Mouse (Mus musculus): ENCODE measurements around the gene 4930579G24Rik. TPM values are rescaled to one million over a fixed set of nuclear protein-coding genes. Genes with fewer than 3 reads are reported as not detected.

Gene 4930579G24Rik
- total RNA-seq (2022): 1 to 10 TPM; 1.1 to 1.4 (median 1.2) TPM

DNA sequence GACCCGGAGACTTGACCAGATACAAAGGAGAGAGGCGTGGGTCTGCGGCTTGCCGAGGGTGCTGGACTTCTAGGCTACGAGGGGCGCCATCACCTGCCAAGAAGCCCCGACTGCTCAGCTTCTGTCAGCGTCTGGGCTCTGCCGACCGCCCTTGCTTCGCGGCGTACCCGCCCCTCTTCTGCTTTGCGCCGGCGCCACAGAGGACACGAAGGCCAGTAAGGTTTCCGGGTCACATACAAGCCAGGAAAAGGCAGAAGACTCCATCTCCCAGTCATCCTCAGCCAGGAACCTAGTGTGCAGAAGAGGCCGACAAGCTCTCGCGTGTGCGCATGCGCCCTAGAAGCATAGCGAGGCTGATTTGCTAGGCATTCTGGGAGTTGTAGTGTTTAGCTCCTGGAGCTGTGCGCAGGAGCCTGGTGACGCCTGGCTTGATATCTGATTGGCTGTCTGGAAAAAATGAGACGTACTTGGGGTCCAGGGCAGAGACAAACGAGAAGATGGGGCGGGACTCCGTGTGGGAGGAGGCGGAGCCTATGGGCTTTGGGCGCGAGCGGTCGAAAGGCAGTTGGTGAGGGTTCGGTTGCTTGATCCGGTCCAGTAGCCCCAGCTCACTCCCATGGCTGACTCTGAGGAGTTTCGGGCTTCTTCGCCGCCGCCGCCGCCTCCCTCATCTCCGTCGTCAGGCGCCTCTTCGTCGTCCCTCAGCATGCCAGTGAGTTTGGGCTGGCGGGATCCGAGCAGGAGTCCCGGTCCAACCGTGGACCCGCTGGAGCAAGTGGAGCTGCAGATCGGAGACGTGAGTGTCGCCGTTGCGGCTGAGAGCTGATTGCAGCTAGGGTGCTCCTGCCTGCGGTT lies at the start of gene 4930579G24Rik:
TSS of gene 4930579G24Rik (plus strand) at position 519 of the 855 bp plus-strand sequence.
- peak; percentile 79 to 99 for DNase-seq (ENCODE audit: low spot score in 2 of 2)

DNA sequence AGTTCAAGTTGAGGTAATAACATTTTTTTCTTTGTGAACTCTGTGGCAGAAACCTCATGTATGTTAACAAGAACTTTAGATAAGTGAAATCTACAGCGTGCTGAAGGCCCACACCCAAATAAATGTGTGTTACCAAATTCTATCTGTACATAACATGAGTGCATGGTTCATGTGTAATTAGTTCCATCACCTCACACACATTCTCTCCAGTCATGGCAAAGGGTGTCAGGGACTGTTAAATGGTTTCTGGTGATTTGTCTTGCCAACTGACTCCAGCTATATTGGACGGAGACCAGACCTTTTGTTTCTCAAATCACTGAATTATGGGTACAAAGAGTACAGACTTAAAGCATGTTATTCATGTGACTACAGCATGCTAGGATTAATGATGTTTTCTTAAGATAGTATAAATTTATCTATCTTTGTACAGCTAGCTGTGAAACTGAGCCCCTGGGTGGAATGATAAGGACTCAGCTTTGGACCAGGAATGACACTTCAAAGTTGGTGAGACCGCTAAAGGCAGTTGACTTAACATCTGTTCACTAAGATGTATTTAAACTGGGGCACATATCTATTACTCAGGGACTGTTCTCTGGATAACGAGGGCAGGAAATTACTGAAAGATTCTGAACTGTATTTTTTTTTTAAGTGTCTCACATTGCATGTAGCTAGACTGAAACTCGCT lies 48.8 kb upstream of the 4930579G24Rik start:
- no peak for DNase-seq (ENCODE audit: low spot score in 2 of 2)

DNA sequence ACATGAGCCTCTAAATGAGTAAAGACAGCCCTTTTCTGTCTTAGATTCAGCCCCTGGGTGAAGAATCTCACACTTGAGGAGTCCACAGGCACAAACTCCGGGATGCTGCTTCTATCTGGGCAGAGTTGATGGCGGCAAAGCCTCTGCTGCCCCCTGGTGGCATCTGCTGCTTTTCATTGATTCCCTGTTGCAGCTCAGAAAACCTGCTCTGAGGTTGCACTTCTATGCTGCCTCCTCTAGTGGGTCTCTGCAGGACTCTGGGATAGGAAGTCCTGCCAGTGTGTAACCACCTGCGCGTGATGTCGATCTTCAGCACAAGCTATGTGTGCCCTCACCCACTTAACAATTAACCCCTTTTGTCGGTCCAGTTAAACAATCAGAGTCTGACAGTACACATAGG lies 42.1 kb upstream of the 4930579G24Rik start:
- DNase-seq (ENCODE audit: low spot score in 2 of 2): peak; percentile 78 to 84

DNA sequence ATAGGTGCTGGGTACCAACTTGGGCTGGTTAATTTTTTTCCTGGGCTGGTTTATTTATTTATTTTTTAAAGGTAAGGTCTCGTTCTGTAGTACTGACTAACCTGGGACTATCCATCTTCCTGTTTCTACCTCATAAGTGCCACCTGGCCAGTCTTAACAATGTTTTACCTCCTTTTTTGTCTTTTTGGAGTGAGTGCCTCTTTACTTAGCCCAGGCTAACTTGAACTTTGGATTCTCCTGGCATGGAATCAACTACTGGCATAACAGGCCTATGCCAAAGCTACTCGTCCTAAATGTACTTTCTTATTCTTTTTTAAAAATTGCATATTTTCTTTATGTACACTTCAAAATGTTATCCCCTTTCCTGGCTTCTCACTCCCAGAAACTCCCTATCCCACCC lies 39.2 kb upstream of the 4930579G24Rik start:
- DNase-seq (ENCODE audit: low spot score in 2 of 2): no peak

DNA sequence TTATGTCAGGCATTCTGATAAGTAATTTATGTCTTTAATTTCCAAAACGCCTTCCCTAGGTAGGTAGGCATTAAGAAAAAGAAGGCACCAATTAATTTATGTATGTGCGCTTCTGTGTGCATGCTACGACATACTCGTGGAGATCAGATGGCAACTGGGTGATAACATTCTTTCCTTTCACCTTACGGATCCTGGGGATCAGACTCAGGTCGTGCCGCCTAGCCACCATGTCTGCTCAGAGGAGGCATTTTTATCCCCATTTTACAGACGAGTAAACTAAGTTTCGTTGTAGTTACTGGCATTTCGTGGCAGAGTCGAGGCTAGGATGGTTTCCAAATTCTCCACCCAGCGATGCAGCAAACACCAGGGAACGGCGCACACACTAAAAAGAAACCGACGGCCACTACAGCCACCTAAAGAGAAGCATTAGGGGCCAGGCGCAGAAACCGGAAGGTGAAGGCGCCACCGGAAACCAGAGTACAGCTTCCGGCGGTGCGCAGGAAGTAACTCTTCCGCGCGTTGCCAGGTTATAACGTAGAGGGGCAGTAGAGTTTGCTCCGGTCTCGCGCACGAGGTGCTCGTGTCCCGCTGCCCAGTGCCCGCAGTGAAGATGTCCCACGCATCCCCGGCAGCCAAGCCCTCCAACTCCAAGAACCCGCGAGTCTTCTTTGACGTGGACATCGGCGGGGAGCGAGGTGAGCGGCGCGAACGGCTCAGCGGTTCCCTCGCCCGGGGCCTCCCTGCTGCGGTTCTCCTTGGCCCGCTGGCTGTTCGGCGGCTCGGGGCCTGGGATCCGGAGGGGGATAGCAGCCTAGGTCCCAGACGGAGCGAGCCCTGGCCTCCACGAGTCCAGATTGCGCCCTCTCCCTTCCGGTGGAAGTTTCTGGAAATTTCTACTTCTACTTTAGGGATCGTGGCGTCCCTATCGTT lies 37.8 kb upstream of the 4930579G24Rik start, which contains the start of gene Ppid:
TSS of gene Ppid (plus strand) at position 480 of the 930 bp plus-strand sequence.
- DNase-seq (ENCODE audit: low spot score in 2 of 2): peak; percentile 58 to 63

DNA sequence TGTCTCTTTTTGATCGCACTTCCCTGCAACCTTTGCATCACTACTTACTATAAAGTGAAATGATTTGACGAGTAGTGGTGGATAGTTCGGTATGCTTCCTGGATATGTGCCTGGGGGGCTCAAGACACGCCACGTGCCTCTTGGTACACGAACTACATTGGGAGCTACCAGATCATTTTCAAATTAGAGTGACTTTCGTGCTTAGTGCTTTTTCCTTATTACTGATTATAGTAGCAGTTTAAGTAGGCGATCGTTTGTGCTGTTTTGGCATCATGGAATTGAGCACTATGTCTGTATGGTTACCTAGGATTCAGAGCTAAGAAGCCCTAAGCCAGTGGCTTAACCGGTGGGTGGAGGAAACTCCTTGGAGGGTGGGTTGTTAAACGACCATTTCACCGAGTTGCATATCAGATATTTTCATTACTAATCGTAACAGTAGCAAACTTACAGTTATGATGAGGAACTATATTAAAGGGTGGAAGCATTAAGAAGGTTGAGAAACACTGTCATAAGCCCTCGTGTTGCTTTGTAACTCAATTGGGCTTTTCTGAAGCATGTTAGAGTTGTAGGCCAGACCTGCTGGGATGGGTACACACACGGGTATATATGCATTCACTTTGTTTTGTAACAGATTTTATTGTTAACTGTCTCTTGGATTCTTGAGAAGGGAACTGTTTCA lies 36.9 kb upstream of the 4930579G24Rik start:
- no peak for DNase-seq (ENCODE audit: low spot score in 2 of 2)

DNA sequence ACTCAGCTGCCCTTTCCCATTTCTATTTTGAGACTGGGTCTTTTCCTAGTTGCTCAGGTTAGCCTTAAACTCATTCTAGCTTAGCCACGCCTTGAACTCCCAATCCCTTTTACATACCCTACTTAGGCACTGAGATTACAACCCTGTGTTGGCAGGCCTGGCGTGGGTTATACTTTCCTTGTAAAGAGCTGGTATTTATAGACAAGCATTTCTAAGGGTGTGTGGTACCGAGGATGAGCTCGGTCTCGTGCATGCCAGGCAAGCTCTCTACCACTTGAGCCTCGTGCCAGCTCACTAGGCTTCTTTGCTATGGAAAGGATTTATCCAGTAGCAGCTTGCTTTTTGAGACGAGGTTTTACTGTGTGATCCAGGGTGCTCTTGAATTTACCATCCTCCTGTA lies 33.4 kb upstream of the 4930579G24Rik start:
- DNase-seq (ENCODE audit: low spot score in 2 of 2): no peak

DNA sequence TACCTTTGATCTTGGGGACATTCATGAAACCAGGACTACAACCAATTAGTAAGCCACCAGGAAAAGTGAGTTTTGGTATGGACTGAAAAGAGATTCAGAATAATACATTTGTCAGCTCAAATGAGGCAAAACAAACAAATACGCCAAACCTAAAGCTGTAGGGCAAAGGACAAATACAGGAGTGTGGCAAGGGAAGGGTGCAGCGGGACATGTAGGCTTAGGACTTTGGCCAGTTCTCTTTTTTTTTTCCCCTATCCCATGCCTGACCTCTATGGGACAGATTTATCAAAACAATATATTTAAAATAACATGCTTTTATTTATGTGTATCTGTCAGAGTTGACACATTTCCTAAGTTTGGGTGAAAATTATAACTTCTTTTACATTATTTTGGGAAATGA lies 19.0 kb upstream of the 4930579G24Rik start:
- DNase-seq (ENCODE audit: low spot score in 2 of 2): no peak

DNA sequence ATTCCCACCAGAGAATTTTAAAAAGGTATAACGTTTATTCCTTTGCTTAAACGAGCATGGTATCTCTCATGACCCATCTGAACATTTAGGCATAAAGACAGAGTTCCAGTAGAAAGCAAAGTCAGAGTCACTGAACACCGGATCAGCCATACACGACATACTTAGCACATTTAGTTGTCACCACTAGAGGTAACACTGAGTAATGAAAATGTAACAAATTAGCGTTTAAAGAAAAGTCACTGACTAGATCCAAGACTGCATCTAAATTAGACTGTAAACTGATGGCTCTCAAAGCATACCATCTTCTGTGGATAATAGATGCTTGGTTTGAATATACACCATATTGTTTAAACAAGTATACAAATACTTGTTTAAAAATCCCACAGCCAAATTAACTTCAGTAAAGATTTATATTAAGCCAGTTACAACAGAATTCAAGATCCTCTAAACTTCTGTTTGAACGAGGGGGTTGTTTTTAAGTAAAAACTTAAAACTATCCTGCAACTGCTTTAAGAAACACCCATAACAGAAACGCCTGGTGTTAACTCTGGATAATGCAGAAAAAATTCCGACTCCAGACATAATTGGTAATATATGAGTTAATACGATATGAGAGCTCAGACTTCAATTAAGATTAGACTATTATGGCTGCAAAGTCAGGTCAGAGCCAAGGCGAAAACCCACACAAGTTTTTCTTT lies 1.2 kb upstream of the 4930579G24Rik start:
- no peak for DNase-seq (ENCODE audit: low spot score in 2 of 2)

DNA sequence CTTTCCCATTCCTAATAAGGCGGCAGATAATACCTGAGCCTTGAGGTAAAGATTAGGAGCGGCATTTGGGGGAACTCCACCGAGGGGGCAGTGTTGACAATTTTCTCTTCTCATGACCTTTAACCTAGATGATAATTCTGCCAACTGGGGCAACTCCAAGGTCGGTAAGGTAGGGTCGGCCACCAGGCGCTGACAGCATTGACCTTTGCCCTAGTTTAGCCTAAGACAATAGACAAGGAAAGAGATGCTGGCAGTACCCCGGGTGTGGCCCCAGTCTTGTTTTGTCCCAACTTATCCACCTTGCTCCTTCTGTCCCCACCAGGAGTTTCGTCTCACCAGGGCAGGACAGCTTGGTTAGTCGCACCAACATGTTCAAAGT lies 708 bp upstream of the 4930579G24Rik start:
- DNase-seq (ENCODE audit: low spot score in 2 of 2): no peak

DNA sequence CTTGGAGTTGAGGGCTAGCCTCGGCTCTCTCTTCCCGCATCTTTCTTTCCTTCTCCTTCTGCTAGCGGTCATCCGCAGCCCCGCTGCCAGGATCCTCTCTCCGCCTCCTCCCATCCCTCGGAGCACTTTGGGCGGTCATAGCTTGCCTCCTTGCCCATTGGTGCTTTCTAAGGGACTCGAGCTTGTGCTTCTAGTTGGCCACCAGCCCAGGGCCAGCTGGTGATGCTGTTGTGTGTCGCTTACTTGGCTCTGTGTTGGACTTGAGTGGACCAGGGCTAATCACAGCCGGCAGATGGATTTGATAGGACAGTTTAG lies 494 bp downstream of the 4930579G24Rik start, which contains the start of gene Etfdh:
TSS of gene Etfdh (minus strand) at position 85 of the 315 bp plus-strand sequence.
- peak in 1 of 2 experiments; percentile 74 for DNase-seq (ENCODE audit: low spot score in 2 of 2)

DNA sequence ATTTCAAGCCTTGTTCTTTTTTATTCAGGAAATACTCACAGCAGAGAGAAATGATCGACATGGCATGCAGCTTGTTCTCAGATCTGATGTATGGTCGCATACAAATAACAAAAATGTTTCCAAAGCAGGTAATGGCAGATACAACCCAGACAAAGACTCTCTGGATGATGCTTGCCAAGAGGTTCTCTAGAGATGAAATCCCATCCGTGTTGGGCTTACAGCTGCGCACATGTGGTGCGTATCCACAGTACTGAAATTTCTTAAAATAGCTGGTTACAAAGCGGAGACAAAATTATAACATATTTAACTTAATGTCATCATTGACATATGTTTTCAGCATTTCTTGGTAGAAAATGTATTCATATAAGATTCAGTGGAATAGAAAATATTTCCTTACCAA lies 23.2 kb downstream of the 4930579G24Rik start:
- no peak for DNase-seq (ENCODE audit: low spot score in 2 of 2)

DNA sequence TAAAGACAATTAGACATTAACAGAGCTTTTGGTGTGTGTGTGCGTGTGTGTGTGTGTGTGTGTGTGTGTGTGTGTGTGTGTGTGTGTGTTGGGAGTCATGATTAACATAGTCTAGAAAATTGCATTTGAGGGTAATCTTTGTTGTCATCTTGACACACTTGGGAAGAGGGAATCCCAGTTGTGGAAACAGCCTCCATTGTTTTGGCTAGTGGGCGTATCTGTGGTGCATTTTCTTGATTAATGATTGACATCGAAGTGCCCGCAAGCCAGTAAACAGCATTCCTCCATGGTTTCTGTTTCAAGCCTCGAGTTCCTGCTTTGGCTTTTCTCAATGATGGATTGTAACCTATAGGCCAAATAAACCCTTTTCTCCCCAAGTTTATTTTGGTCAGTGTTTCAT lies 27.8 kb downstream of the 4930579G24Rik start:
- DNase-seq (ENCODE audit: low spot score in 2 of 2): no peak

DNA sequence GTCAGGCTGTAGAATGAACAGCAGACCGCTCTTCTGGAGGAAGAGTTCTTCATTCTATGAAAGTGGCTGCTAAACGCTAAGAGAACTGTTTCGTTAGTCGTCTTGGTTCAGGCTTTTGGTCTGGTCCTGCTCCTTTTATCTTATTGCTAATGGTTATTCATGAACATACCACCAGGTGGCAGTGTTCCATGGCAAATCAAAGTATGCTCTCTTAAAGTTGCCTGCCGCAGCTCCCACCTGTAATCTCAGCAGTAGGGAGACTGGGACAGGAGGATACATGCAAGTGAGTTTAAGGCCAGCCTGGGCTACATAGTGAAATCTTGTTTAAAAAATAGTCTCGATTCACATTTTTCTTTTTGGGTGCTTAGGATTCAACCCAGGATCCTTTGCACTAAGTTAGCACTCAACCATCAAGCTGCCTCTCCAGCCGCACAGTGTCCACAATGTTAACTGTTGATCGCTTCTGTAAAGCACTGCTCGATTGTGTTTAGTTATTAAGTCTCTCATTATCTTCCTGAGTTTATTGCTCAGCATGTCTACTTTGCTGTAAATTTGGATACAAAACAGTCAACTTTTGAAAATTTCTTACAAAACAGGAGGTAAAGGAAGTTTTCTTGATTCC lies 36.0 kb downstream of the 4930579G24Rik start:
- no peak for DNase-seq (ENCODE audit: low spot score in 2 of 2)

DNA sequence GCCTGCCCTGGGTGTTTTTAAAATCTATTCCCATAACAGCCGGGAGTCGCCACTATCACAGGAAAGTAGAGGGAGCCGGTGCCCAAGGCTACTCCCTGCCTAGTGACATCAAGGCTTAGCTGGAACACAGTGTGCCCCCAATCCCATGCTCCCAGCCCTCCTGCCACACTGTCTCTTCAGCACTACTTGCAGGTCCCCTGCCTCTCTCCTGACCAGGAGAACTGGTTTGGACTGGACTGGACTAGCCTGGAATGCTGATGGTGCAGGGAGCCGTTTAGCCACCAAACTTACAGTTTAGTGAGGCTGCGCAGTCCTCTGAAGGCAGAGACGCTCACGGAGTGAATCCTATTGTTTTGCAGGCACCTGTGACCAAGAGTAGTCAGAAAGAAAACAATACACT lies 41.7 kb downstream of the 4930579G24Rik start:
- DNase-seq (ENCODE audit: low spot score in 2 of 2): no peak

DNA sequence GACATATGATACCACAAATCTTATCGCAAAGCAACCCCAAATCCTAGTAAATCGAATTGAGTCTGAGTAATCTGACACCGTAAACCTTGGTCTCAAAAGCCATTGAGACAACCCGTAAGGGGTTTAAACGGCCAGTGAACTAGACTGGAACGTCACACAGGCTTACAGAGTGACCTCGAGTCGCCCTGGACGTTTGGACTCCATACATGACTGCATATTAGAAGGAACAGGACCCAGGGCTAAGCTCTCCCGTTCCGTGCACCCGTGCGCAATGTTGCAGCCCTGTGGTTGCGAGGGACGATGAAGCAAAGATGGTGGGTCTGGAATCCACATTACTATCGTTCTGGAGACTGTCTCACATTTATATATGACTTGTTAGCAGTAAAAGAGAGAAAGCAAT lies 43.3 kb downstream of the 4930579G24Rik start:
- no peak for DNase-seq (ENCODE audit: low spot score in 2 of 2)

DNA sequence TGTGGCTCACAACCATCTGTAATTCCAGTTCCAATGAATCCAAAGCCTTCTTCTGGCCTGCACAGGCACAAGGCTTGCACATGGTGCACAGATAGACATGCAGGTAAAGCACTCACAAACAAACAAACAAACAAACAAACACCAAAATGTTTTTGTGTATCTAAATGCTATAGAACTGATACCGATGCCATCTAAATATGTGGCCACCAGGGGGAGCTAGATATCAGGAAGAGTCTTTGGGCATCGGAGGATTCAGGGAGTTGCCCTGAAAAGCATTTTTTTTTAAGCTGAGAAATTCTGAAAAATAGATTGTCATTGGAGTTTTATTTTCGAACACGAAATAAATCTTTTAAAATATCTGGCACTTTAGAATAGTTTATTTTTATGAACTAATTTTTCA lies 44.2 kb downstream of the 4930579G24Rik start:
- DNase-seq (ENCODE audit: low spot score in 2 of 2): no peak

DNA sequence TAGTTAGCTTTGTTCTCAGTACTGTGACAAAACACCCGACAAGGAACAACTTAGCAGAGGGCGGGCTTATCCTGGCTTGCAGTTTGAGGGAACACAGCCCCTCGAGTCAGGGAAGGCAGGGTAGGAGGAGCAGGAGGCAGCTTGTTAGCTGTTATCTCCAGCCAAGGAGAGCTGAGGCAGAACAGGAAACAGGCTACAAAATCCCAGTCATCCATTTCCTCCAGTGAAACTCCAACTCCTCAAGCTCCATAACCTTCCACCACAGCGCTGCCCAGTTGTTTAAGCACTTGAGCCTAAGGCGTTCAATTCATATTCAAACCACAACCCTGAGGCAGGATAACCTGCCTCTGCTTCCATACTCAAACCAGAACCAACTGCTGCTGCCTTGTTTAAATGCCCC lies 45.8 kb downstream of the 4930579G24Rik start:
- DNase-seq (ENCODE audit: low spot score in 2 of 2): no peak

DNA sequence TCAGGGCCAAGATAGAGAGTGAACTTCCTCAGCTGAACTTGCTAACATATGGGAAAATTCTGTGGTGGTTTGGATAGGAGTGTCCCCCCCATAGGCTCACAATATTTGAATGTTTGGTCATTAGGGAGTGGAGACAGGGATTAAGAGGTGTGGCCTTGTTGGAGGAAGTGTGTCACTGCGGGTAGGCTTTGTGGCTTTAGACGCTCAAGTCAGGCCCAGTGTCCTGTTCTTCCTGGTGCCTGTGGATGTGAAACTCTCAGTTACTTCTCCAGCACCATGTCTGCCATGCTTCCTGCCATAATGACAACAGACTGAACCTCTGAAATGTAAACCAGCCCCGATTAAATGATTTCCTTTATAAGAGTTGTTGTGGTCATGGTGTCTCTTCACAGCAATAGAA lies 47.5 kb downstream of the 4930579G24Rik start:
- no peak for DNase-seq (ENCODE audit: low spot score in 2 of 2)
